ENCODE assay signal across 13 mouse cellular contexts in the genomic region with DNA sequence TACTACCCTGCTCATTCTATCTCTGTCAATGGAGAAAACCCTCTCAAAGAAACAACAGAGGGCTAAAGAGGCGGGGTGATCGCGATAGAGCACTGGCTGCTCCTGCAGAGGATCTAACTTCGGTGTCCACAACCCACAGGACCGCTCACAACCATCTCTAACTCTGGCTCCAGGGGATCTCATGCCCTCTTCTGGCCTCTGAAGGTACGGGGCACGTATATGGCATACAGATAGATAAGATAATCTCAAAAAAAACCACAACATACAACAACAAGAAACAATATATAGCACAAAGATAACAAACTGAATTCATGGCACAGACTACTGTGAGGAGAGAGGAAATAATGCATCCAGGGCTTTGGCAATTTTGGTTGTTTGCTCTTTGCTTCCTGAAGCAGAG. TPM values are rescaled to one million over a fixed set of nuclear protein-coding genes. Genes with fewer than 3 reads are reported as not detected.
A peak's percentile ranks its signal among the peaks of the same experiment; 100 is the strongest.
DNase-seq lines count a peak whose midpoint lies in the region; ATAC-seq lines count a peak whose summit lies in the region.
"Had no signal": no experiment of that assay in that cellular context is flagged by ENCODE, and none has a peak within 500 bp of the region (broad histone marks: within the 10 kb centered on the region; RNA-seq: fewer than 3 reads in every experiment).

No protein-coding gene starts in this region.

- WGBS in kidney, embryonic 16.5 days: 67% methylated on average over 7 of the region's 7 CpGs
- WGBS in neural tube, embryonic 15.5 days: 42% methylated on average over 7 of the region's 7 CpGs
- WGBS in forebrain, embryonic 14.5 days: 48% methylated on average over 7 of the region's 7 CpGs

- no peak for ATAC-seq in kidney, embryonic 16.5 days (ENCODE audit: low FRiP score, low TSS enrichment)
- ATAC-seq in neural tube, embryonic 15.5 days (ENCODE audit: low FRiP score): no peak
- no peak for ATAC-seq in forebrain, embryonic 14.5 days
- no peak for ATAC-seq in frontal cortex, adult (ENCODE audit: low TSS enrichment)
- ATAC-seq: intestine, embryonic 16.5 days had no signal

- H3K9ac ChIP-seq in kidney, embryonic 16.5 days (replicated peaks; ENCODE audit: low read length): peak overlapping the region; percentile 20; the same call in 1 of the 2 replicates
- no peak overlapping the region; the same call in 1 of the 2 replicates for H3K9ac ChIP-seq in neural tube, embryonic 15.5 days (replicated peaks)
- no peak overlapping the region for H3K9ac ChIP-seq in forebrain, embryonic 14.5 days (ENCODE audit: low read length)
- H3K9ac ChIP-seq: lung, embryonic 15.5 days; neural tube, embryonic 12.5 days had no signal

- DNase-seq in kidney, postnatal 36 days: no peak
- peak; percentile 67 to 73 for DNase-seq in B cell, adult 2 months
- peak; percentile 71 for DNase-seq in induced T-regulatory cell, adult 2 months (ENCODE audit: low read depth)
- no peak for DNase-seq in forebrain, embryonic 14.5 days (ENCODE audit: low spot score)
- no peak for DNase-seq in kidney, adult 8-10 months
- DNase-seq: adrenal gland, postnatal 25 days; cerebellum, postnatal 14 days had no signal

- H3K4me1 ChIP-seq in kidney, embryonic 16.5 days (ENCODE audit: insufficient read depth, low read length): peaks cover 15% of the 10 kb centered on the region
- H3K4me1 ChIP-seq in neural tube, embryonic 15.5 days: peaks cover 25% of the 10 kb centered on the region
- H3K4me1 ChIP-seq in forebrain, embryonic 14.5 days (ENCODE audit: control insufficient read depth, insufficient read depth, low read length): peaks cover 6% of the 10 kb centered on the region

- no peak overlapping the region for H3K27ac ChIP-seq in kidney, embryonic 16.5 days (ENCODE audit: low read length)
- no peak overlapping the region for H3K27ac ChIP-seq in neural tube, embryonic 15.5 days (replicated peaks)
- no peak overlapping the region for H3K27ac ChIP-seq in forebrain, embryonic 14.5 days (ENCODE audit: low read depth, low read length)
- H3K27ac ChIP-seq: lung, embryonic 15.5 days; neural tube, embryonic 12.5 days had no signal

- peaks cover 11% of the 10 kb centered on the region; the same call in 1 of the 2 replicates for H3K36me3 ChIP-seq in kidney, embryonic 16.5 days (ENCODE audit: insufficient read depth, low read length)
- H3K36me3 ChIP-seq in neural tube, embryonic 15.5 days: peaks cover 22% of the 10 kb centered on the region
- H3K36me3 ChIP-seq in forebrain, embryonic 14.5 days (ENCODE audit: control insufficient read depth, insufficient read depth, low read length): peaks cover 25% of the 10 kb centered on the region

- H3K27me3 ChIP-seq in kidney, embryonic 16.5 days (ENCODE audit: insufficient read depth, low read length): no peaks in the 10 kb centered on the region
- no peaks in the 10 kb centered on the region for H3K27me3 ChIP-seq in neural tube, embryonic 15.5 days (replicated peaks)
- H3K27me3 ChIP-seq in forebrain, embryonic 14.5 days (replicated peaks; ENCODE audit: control insufficient read depth, insufficient read depth, low read length): no peaks in the 10 kb centered on the region
- H3K27me3 ChIP-seq: lung, embryonic 15.5 days; neural tube, embryonic 12.5 days had no signal

- no peak overlapping the region for H3K4me3 ChIP-seq in kidney, embryonic 16.5 days (ENCODE audit: low read length)
- H3K4me3 ChIP-seq in neural tube, embryonic 15.5 days (replicated peaks): no peak overlapping the region
- H3K4me3 ChIP-seq in forebrain, embryonic 14.5 days (ENCODE audit: low read depth, low read length): no peak overlapping the region
- H3K4me3 ChIP-seq: lung, embryonic 15.5 days; neural tube, embryonic 12.5 days had no signal

- no peak overlapping the region for H3K4me2 ChIP-seq in kidney, embryonic 16.5 days (replicated peaks; ENCODE audit: low read depth, low read length)
- 0 out of 2 replicates have a peak overlapping the region, but pooled peaks have one; percentile 13 for H3K4me2 ChIP-seq in neural tube, embryonic 15.5 days
- no peak overlapping the region for H3K4me2 ChIP-seq in forebrain, embryonic 14.5 days (ENCODE audit: low read length)
- H3K4me2 ChIP-seq: lung, embryonic 15.5 days; neural tube, embryonic 12.5 days had no signal

- no peaks in the 10 kb centered on the region for H3K9me3 ChIP-seq in kidney, embryonic 16.5 days (ENCODE audit: low read length)
- H3K9me3 ChIP-seq in neural tube, embryonic 15.5 days (replicated peaks): no peaks in the 10 kb centered on the region
- no peaks in the 10 kb centered on the region for H3K9me3 ChIP-seq in forebrain, embryonic 14.5 days (replicated peaks; ENCODE audit: control insufficient read depth, low read length)
- H3K9me3 ChIP-seq: lung, embryonic 15.5 days; neural tube, embryonic 12.5 days had no signal

RNA-seq across cellular contexts. Expression of gene Tctn1, which starts 2.2 kb away (rescaled TPM):
- polyA plus RNA-seq in kidney, embryonic 16.5 days (2015; fragmentation: Nextera tagmentation; extraction: Ambion mirVana): 7.9 and 8.0 TPM in 2 replicates
- 5.8 and 6.0 TPM in 2 replicates for polyA plus RNA-seq in neural tube, embryonic 15.5 days (2015; fragmentation: Nextera tagmentation; extraction: Ambion mirVana)
- 3.5 and 3.6 TPM in 2 replicates for polyA plus RNA-seq in forebrain, embryonic 14.5 days (2014; fragmentation: Nextera tagmentation; extraction: Ambion mirVana)

RNA-seq across cellular contexts. Expression of gene Pptc7, which starts 22.1 kb away (rescaled TPM):
- polyA plus RNA-seq in kidney, embryonic 16.5 days (2015; fragmentation: Nextera tagmentation; extraction: Ambion mirVana): 8.6 TPM in 2 replicates
- 8.7 and 9.3 TPM in 2 replicates for polyA plus RNA-seq in neural tube, embryonic 15.5 days (2015; fragmentation: Nextera tagmentation; extraction: Ambion mirVana)
- polyA plus RNA-seq in forebrain, embryonic 14.5 days (2014; fragmentation: Nextera tagmentation; extraction: Ambion mirVana): 5.2 and 5.9 TPM in 2 replicates

RNA-seq across cellular contexts. Expression of gene Hvcn1, which starts 55.5 kb away (rescaled TPM):
- polyA plus RNA-seq in kidney, embryonic 16.5 days (2015; fragmentation: Nextera tagmentation; extraction: Ambion mirVana): 14.5 and 14.6 TPM in 2 replicates
- 1.3 and 4.1 TPM in 2 replicates for polyA plus RNA-seq in neural tube, embryonic 15.5 days (2015; fragmentation: Nextera tagmentation; extraction: Ambion mirVana)
- 1.3 and 2.4 TPM in 2 replicates for polyA plus RNA-seq in forebrain, embryonic 14.5 days (2014; fragmentation: Nextera tagmentation; extraction: Ambion mirVana)

Comparison
In these comparisons a context has a peak if more than half of its experiments do, and no peak if none do; other contexts are left out.
1. DNase-seq: peak in B cell, adult 2 months (2 of 2) and induced T-regulatory cell, adult 2 months (single experiment); none in kidney, postnatal 36 days (0 of 2), forebrain, embryonic 14.5 days (single experiment) and kidney, adult 8-10 months (0 of 2).